Mouse (Mus musculus) cerebellum, adult 2 months (tissue): ENCODE data around the gene P2rx5.

Experiments used
- CTCF ChIP-seq: fragments of 200-500 bp; IDR thresholded peaks from 2 replicates; pipeline ENCODE4 v1.5.1; 2011; ENCODE audit warnings: low read depth, mild to moderate bottlenecking, control low read depth, low read length, moderate library complexity, borderline replicate concordance; ENCODE audit not compliant: insufficient read depth
- POLR2A ChIP-seq: fragments of 200-500 bp; IDR thresholded peaks from 2 replicates; pipeline ENCODE4 v1.6.1; 2011; ENCODE audit warnings: low read length, control low read depth, borderline replicate concordance; ENCODE audit not compliant: insufficient read depth

GRCm38 (mm10) chr11:73146026-73146974, 13.9 kb upstream of the P2rx5 start:
- TF ChIP-seq CTCF, result no peak
- TF ChIP-seq POLR2A, result no peak
